ENCODE assay signal across 8 mouse cellular contexts in genomic region chr7:5061774-5062359, GRCm38 (mm10). TPM values are rescaled to one million over a fixed set of nuclear protein-coding genes. Genes with fewer than 3 reads are reported as not detected.
DNase-seq lines count a peak whose midpoint lies in the region; ATAC-seq and TF ChIP-seq lines count a peak whose summit lies in the region.

Gene U2af2 (plus strand): TSS chr7:5062143.

- H3K9me3 ChIP-seq in heart, embryonic 12.5 days (replicated peaks) = no peaks in the 10 kb centered on the region
- H3K9me3 ChIP-seq in kidney, postnatal 0 days (replicated peaks; ENCODE audit: low read length) = no peaks in the 10 kb centered on the region
- H3K9me3 ChIP-seq in liver, embryonic 12.5 days (replicated peaks) = no peaks in the 10 kb centered on the region
- H3K9me3 ChIP-seq in stomach, embryonic 14.5 days (ENCODE audit: control insufficient read depth, low read depth, low read length) = no peaks in the 10 kb centered on the region

- peaks cover 12% of the 10 kb centered on the region for H3K36me3 ChIP-seq in heart, embryonic 12.5 days
- 0 out of 2 replicates have a peak, but pooled peaks cover 7% of the 10 kb centered on the region for H3K36me3 ChIP-seq in kidney, postnatal 0 days (ENCODE audit: insufficient read depth, low read length)
- peaks cover 27% of the 10 kb centered on the region for H3K36me3 ChIP-seq in liver, embryonic 12.5 days
- peaks cover 6% of the 10 kb centered on the region for H3K36me3 ChIP-seq in stomach, embryonic 14.5 days (ENCODE audit: control insufficient read depth, insufficient read depth, low read length)

- peak; percentile 76 for DNase-seq in c-Kit-negative CD71-positive TER-119-positive erythroid progenitor cells, embryonic 14.5 days (ENCODE audit: low read depth, low spot score)
- peak; percentile 36 for DNase-seq in fat pad, adult 2 months (ENCODE audit: extremely low read depth, low read depth, low spot score)
- peak; percentile 96 for DNase-seq in kidney, postnatal 0 days (ENCODE audit: low spot score)
- peak; percentile 92 to 95 for DNase-seq in natural killer cell, adult 2 months (ENCODE audit: low spot score in 2 of 2)

- TF ChIP-seq CTCF in kidney, postnatal 0 days (IDR thresholded peaks at IDR 0.05; ENCODE audit: low read depth) = no peak

- under 1% methylated on average over 53 of the region's 65 CpGs for WGBS in heart, embryonic 12.5 days
- WGBS in kidney, postnatal 0 days = 1% methylated on average over 60 of the region's 65 CpGs
- under 1% methylated on average over 56 of the region's 65 CpGs for WGBS in liver, embryonic 12.5 days (ENCODE audit: insufficient replicate concordance)
- WGBS in stomach, embryonic 14.5 days = under 1% methylated on average over 60 of the region's 65 CpGs

- peak within 1 kb of the TSS; percentile 92 for H3K4me2 ChIP-seq in heart, embryonic 12.5 days
- H3K4me2 ChIP-seq in kidney, postnatal 0 days (ENCODE audit: low read length) = peak within 1 kb of the TSS; percentile 77
- H3K4me2 ChIP-seq in liver, embryonic 12.5 days = peak within 1 kb of the TSS; percentile 96
- peak within 1 kb of the TSS; percentile 86 for H3K4me2 ChIP-seq in stomach, embryonic 14.5 days (replicated peaks; ENCODE audit: low read depth, low read length)

- H3K9ac ChIP-seq in heart, embryonic 12.5 days = peak within 1 kb of the TSS; percentile 93
- H3K9ac ChIP-seq in kidney, postnatal 0 days (ENCODE audit: low read depth, low read length) = peak within 1 kb of the TSS; percentile 95
- peak within 1 kb of the TSS; percentile 94 for H3K9ac ChIP-seq in liver, embryonic 12.5 days
- peak within 1 kb of the TSS; percentile 73 for H3K9ac ChIP-seq in stomach, embryonic 14.5 days (replicated peaks; ENCODE audit: low read depth, low read length)

- H3K4me1 ChIP-seq in heart, embryonic 12.5 days (replicated peaks) = peaks cover 43% of the 10 kb centered on the region
- H3K4me1 ChIP-seq in kidney, postnatal 0 days (replicated peaks; ENCODE audit: insufficient read depth, low read length) = peaks cover 8% of the 10 kb centered on the region; the same call in 1 of the 2 replicates
- peaks cover 53% of the 10 kb centered on the region for H3K4me1 ChIP-seq in liver, embryonic 12.5 days
- peaks cover 7% of the 10 kb centered on the region; the same call in 1 of the 2 replicates for H3K4me1 ChIP-seq in stomach, embryonic 14.5 days (ENCODE audit: control insufficient read depth, insufficient read depth, low read length)

- peaks cover 21% of the 10 kb centered on the region for H3K27me3 ChIP-seq in heart, embryonic 12.5 days (replicated peaks)
- no peaks in the 10 kb centered on the region for H3K27me3 ChIP-seq in kidney, postnatal 0 days (ENCODE audit: insufficient read depth, low read length)
- H3K27me3 ChIP-seq in liver, embryonic 12.5 days (replicated peaks) = peaks cover 27% of the 10 kb centered on the region
- peaks cover 2% of the 10 kb centered on the region; the same call in 1 of the 2 replicates for H3K27me3 ChIP-seq in stomach, embryonic 14.5 days (ENCODE audit: control insufficient read depth, insufficient read depth, low read length)

- H3K4me3 ChIP-seq in heart, embryonic 12.5 days = peak within 1 kb of the TSS; percentile 83
- peak within 1 kb of the TSS; percentile 77 for H3K4me3 ChIP-seq in kidney, postnatal 0 days (replicated peaks; ENCODE audit: low read depth, low read length)
- peak within 1 kb of the TSS; percentile 77 for H3K4me3 ChIP-seq in liver, embryonic 12.5 days
- H3K4me3 ChIP-seq in stomach, embryonic 14.5 days (ENCODE audit: low read depth, low read length) = peak within 1 kb of the TSS; percentile 63

- peak within 1 kb of the TSS; percentile 99 for H3K27ac ChIP-seq in heart, embryonic 12.5 days (ENCODE audit: poor library complexity, severe bottlenecking)
- H3K27ac ChIP-seq in kidney, postnatal 0 days = peak within 1 kb of the TSS; percentile 98
- peak within 1 kb of the TSS; percentile 99 for H3K27ac ChIP-seq in liver, embryonic 12.5 days
- H3K27ac ChIP-seq in stomach, embryonic 14.5 days (ENCODE audit: low read length) = peak within 1 kb of the TSS; percentile 95

- peak; percentile 33 for ATAC-seq in CD4-positive, CD25-positive, alpha-beta regulatory T cell, adult 4 months
- ATAC-seq in heart, embryonic 12.5 days (ENCODE audit: insufficient number of reproducible peaks, low FRiP score) = peak; percentile 88
- ATAC-seq in kidney, postnatal 0 days (replicated peaks; ENCODE audit: low FRiP score, low read depth) = peak; percentile 84
- ATAC-seq in liver, embryonic 12.5 days = peak; percentile 78
- peak; percentile 82 for ATAC-seq in stomach, embryonic 14.5 days (ENCODE audit: insufficient number of reproducible peaks, insufficient read depth, low FRiP score, low read depth)

RNA-seq across cellular contexts. Expression of gene U2af2, which starts in this region (rescaled TPM):
- polyA plus RNA-seq in CD4-positive, CD25-positive, alpha-beta regulatory T cell, adult 4 months (2017; shearing (Covaris generic)) = 10 to 100 TPM; 27.5 to 28.2 TPM
- polyA plus RNA-seq in heart, embryonic 12.5 days (2016; fragmentation: Nextera tagmentation; extraction: Ambion mirVana) = 81.7 and 83.9 TPM in 2 replicates
- 95.0 and 103 TPM in 2 replicates for polyA plus RNA-seq in kidney, postnatal 0 days (2015; fragmentation: Nextera tagmentation; extraction: Ambion mirVana)
- polyA plus RNA-seq in liver, embryonic 12.5 days (2016; fragmentation: Nextera tagmentation; extraction: Ambion mirVana) = 97.6 and 109 TPM in 2 replicates
- polyA plus RNA-seq in stomach, embryonic 14.5 days (2014; fragmentation: Nextera tagmentation; extraction: Ambion mirVana) = 106 and 119 TPM in 2 replicates

Comparison
In these comparisons a context has a peak if more than half of its experiments do, and no peak if none do; other contexts are left out.
1. Peak in every context shown above with its lines: DNase-seq, ATAC-seq, H3K4me3 ChIP-seq and H3K27ac ChIP-seq.
2. ATAC-seq: peak in every context shown above with its lines; median percentile 88 in heart, embryonic 12.5 days; 84 in kidney, postnatal 0 days; 82 in stomach, embryonic 14.5 days; 78 in liver, embryonic 12.5 days; 33 in CD4-positive, CD25-positive, alpha-beta regulatory T cell, adult 4 months.
3. DNase-seq: peak in every context shown above with its lines; median percentile 96 in kidney, postnatal 0 days; 94 in natural killer cell, adult 2 months; 76 in c-Kit-negative CD71-positive TER-119-positive erythroid progenitor cells, embryonic 14.5 days; 36 in fat pad, adult 2 months.